Mouse (Mus musculus) brain, embryonic 14.5 days (tissue): ENCODE results near the gene Olfr1368. TPM values are rescaled to one million over a fixed set of nuclear protein-coding genes. Genes with fewer than 3 reads are reported as not detected.

Experiments
- DNase-seq: peaks from one replicate; pipeline ENCODE4 v3.0.0-alpha.2; 2011; ENCODE audit warnings: low read depth
- CTCF ChIP-seq: fragments of 200-500 bp; IDR thresholded peaks from 2 replicates; pipeline ENCODE4 v1.5.1; 2012; ENCODE audit warnings: inconsistent platforms, mild to moderate bottlenecking, moderate library complexity, borderline replicate concordance; ENCODE audit not compliant: insufficient read depth, insufficient read length; ENCODE audit errors: extremely low read depth
- POLR2A ChIP-seq: fragments of 200-500 bp; IDR thresholded peaks from 2 replicates; pipeline ENCODE4 v1.6.1; 2012; ENCODE audit warnings: mild to moderate bottlenecking, inconsistent platforms, borderline replicate concordance; ENCODE audit not compliant: poor library complexity, insufficient read depth, insufficient read length, severe bottlenecking; ENCODE audit errors: extremely low read depth
- polyA plus RNA-seq: library from polyadenylated mRNA; depleted of rRNA; stranded (reverse); fragments of >200 nt; gene quantifications from 2 replicates; pipeline ENCODE4 v1.2.3, GENCODE M21; 2012; rRNA removed

Gene Olfr1368
- polyA plus RNA-seq, 1 experiment = not detected

DNA sequence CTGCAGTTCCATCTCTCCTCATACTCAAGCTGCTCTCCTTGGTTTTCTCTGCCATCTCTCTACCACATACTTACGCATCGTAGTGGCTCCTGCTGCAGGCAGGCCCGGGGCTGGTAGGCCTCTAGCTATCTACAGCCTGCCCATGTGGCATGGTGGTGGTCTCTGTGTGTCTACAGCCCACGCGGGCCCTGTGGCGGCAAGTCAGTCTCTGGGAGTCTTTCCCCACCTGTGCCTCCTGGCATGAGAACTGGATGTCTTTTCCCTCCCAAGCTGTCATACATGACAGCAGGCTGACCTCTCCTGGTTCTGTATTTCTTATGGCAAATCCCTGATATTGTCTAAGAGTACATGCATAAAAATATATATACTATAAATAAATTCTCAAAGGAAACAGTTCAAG, 35.2 kb downstream of the Olfr1368 start:
- TF ChIP-seq CTCF = no peak
- no peak for TF ChIP-seq POLR2A
- DNase-seq = no peak

- TF ChIP-seq POLR2A (no peak), CTCF (no peak)
- DNase-seq = no peak
Observed at GRCm38 (mm10) chr13:21109759-21110158, 35.9 kb downstream of the Olfr1368 start.

Other genes starting within 250 kb of the Olfr1368 start
- gene Olfr1370, start 70.9 kb downstream of the Olfr1368 start, polyA plus RNA-seq = not detected in 2 replicates
- not detected in 2 replicates for gene Olfr1369-ps1, start 34.4 kb downstream of the Olfr1368 start, polyA plus RNA-seq
- gene Olfr263, start 16.2 kb downstream of the Olfr1368 start, polyA plus RNA-seq = not detected in 2 replicates
- 67.8 and 78.2 TPM in 2 replicates for gene Trim27, start 33.6 kb upstream of the Olfr1368 start, polyA plus RNA-seq
- gene Gpx5, start 146.9 kb upstream of the Olfr1368 start, polyA plus RNA-seq = 0.08 TPM in 2 replicates
- 0.11 TPM in 1 of 2 replicates, not detected in the other for gene Gpx6, start 166.3 kb upstream of the Olfr1368 start, polyA plus RNA-seq
- gene Olfr1367, start 201.0 kb upstream of the Olfr1368 start, polyA plus RNA-seq = not detected in 2 replicates
- 9.5 and 10.2 TPM in 2 replicates for gene Zscan12, start 217.0 kb upstream of the Olfr1368 start, polyA plus RNA-seq